Mouse (Mus musculus) hindlimb bud, embryonic 11.5 days (tissue): ENCODE measurements around the gene Gnat1.

Experiments used
- DNase-seq: peaks from one replicate; pipeline ENCODE4 v3.0.0-alpha.2; 2012; ENCODE audit warnings: low read depth, low spot score; ENCODE audit errors: extremely low spot score

Gene Gnat1

GRCm38 (mm10) chr9:107700114-107700571, 20.6 kb upstream of the Gnat1 start:
- no peak for DNase-seq

- no peak for DNase-seq
These were observed 20.0 kb upstream of the Gnat1 start for GRCm38 (mm10) chr9:107699376-107699980.

GRCm38 (mm10) chr9:107698611-107699190, 19.2 kb upstream of the Gnat1 start:
- no peak for DNase-seq

GRCm38 (mm10) chr9:107697811-107698521, 18.5 kb upstream of the Gnat1 start:
- DNase-seq: no peak

GRCm38 (mm10) chr9:107696845-107697610, 17.5 kb upstream of the Gnat1 start:
- no peak for DNase-seq

GRCm38 (mm10) chr9:107696106-107696479, 16.6 kb upstream of the Gnat1 start:
- no peak for DNase-seq

GRCm38 (mm10) chr9:107695441-107696105, 16.1 kb upstream of the Gnat1 start:
- no peak for DNase-seq

- DNase-seq: no peak
These were observed 15.1 kb upstream of the Gnat1 start for GRCm38 (mm10) chr9:107694627-107695026.

- DNase-seq: no peak
These were observed 14.0 kb upstream of the Gnat1 start for GRCm38 (mm10) chr9:107693433-107693987.

- no peak for DNase-seq
These were observed 13.3 kb upstream of the Gnat1 start for GRCm38 (mm10) chr9:107692785-107693184.

- no peak for DNase-seq
These were observed 10.9 kb upstream of the Gnat1 start for GRCm38 (mm10) chr9:107690391-107690790.

- no peak for DNase-seq
These were observed 9.4 kb upstream of the Gnat1 start for GRCm38 (mm10) chr9:107688939-107689338.

- DNase-seq: no peak
These were observed 8.9 kb upstream of the Gnat1 start for GRCm38 (mm10) chr9:107688415-107688814.

GRCm38 (mm10) chr9:107685231-107685981, 5.9 kb upstream of the Gnat1 start:
- DNase-seq: no peak

GRCm38 (mm10) chr9:107682405-107682804, 2.9 kb upstream of the Gnat1 start:
- no peak for DNase-seq

- no peak for DNase-seq
These were observed 651 bp downstream of the Gnat1 start for GRCm38 (mm10) chr9:107678861-107679260.

GRCm38 (mm10) chr9:107677819-107678526, 1.5 kb downstream of the Gnat1 start:
- DNase-seq: peak; percentile 85

- DNase-seq: no peak
These were observed 2.3 kb downstream of the Gnat1 start for GRCm38 (mm10) chr9:107677091-107677784.

- DNase-seq: no peak
These were observed 3.2 kb downstream of the Gnat1 start for GRCm38 (mm10) chr9:107676302-107676701.
